Mouse (Mus musculus): ENCODE data around the gene Dab1. TPM values are rescaled to one million over a fixed set of nuclear protein-coding genes. Genes with fewer than 3 reads are reported as not detected.

The Dab1 gene
- polyA plus RNA-seq, 1 experiment, result 35.8 TPM

DNA sequence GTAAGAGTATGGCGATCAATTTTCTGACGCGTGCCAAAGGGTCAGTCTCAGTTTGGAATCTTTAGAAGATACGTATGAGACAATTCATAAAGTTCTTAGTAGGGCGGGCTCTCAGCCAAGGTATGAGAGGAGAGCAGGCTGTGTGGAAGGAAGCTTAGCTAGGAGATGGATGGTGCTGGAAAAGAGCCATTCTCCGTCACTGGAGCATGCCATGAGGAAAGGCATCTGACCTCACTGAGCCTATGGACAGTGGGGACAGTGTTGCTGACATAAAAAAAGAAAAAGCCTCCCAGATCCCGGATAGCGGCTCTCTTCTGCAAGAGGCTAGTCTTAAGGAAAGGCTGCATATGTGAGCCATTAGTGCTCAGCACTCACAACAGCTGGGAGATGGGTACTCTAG lies 579.5 kb downstream of the Dab1 start:
- no peak for TF ChIP-seq POLR2A (IDR thresholded peaks at IDR 0.05; ENCODE audit: borderline replicate concordance, insufficient read depth, low read length)
- TF ChIP-seq CTCF (IDR thresholded peaks at IDR 0.05; ENCODE audit: borderline replicate concordance, insufficient read depth, low read depth, low read length), result no peak
- no peaks in the 10 kb centered on the region; the same call in 1 of the 2 replicates for H3K4me1 ChIP-seq (ENCODE audit: control insufficient read depth, insufficient read depth, low read length)
- no peak overlapping the region for H3K4me3 ChIP-seq (replicated peaks; ENCODE audit: insufficient read depth, low read depth, low read length)
- H3K27me3 ChIP-seq (ENCODE audit: control insufficient read depth, insufficient read depth, low read length), result no peaks in the 10 kb centered on the region
- WGBS, result 40% methylated on average over 8 of the region's 8 CpGs
- H3K27ac ChIP-seq (ENCODE audit: insufficient read depth, low read length), result no peak overlapping the region
- no peak for DNase-seq

DNA sequence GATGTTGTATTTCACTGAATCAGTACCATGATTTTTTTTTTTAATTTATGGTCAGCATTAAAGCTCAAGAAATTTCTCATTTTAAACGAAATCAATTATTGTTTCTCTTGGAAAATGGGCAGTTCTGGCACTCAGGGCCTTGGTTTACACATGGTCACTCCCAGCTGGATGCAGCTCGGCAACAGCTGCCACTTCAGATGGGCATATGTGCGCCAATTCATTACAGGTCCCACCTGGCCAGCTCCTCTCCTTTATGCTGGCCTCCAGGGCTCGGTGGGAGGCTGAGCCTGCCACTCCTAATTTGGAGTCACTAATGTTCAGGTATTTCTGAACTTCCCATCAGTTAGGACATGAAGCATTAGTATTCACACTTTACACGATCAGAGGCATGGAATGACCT lies 582.5 kb downstream of the Dab1 start:
- Histone ChIP-seq H3K4me3 (replicated peaks; ENCODE audit: insufficient read depth, low read depth, low read length) (no peak overlapping the region), H3K27me3 (ENCODE audit: control insufficient read depth, insufficient read depth, low read length) (no peaks in the 10 kb centered on the region), H3K27ac (ENCODE audit: insufficient read depth, low read length) (no peak overlapping the region), H3K4me1 (ENCODE audit: control insufficient read depth, insufficient read depth, low read length) (peaks cover 7% of the 10 kb centered on the region)
- TF ChIP-seq POLR2A (IDR thresholded peaks at IDR 0.05; ENCODE audit: borderline replicate concordance, insufficient read depth, low read length) (no peak), CTCF (IDR thresholded peaks at IDR 0.05; ENCODE audit: borderline replicate concordance, insufficient read depth, low read depth, low read length) (no peak)
- WGBS, result 14% methylated on average over 5 of the region's 5 CpGs
- DNase-seq, result peak; percentile 44 to 57

DNA sequence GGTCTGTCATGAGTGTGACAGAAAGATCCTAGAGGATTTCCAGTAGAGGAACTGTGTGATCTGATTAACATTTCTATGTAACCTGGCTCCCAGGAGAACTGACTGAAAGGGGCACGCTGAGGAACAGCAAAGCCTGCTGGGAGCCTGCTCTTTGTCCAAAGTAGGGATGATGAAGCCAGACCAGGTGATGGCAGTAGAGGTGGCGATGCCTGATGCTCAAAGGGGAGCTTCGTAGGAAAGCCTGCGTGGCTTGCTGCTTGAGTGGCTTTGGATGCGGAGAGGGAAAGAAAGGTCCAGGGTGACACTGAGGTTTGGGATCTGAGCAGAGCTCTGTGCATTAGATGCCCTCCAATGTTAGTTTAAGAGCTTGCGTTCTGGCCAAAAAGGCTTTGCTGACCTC lies 584.9 kb downstream of the Dab1 start:
- DNase-seq, result peak; percentile 42 to 46
- 22% methylated on average over 6 of the region's 6 CpGs for WGBS
- peak overlapping the region; percentile 9 for H3K4me3 ChIP-seq (replicated peaks; ENCODE audit: insufficient read depth, low read depth, low read length)

DNA sequence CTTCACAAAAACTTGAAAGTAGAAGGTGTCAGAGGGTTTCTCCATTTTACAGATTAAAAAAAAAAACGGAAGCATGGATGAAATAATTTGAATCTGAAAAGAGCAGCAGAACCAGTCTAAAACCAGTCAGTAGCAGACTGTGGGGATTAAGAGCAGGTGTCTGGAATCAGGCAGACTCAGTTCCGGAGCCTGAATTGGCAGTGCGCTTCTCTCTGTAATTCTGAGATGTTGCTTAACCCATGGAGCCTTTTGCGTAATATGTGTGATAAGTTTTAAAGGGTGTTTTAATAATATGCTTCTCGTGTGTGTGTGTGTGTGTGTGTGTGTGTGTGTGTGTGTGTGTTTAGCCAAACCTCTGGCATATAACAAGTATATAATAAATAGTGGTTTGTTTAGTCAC lies 587.5 kb downstream of the Dab1 start:
- 82% methylated on average over 5 of the region's 5 CpGs for WGBS
- no peak overlapping the region for H3K4me3 ChIP-seq (replicated peaks; ENCODE audit: insufficient read depth, low read depth, low read length)

More for the DNA sequence above, 584.9 kb downstream of the Dab1 start:
- H3K4me1 ChIP-seq (ENCODE audit: control insufficient read depth, insufficient read depth, low read length), result peaks cover 7% of the 10 kb centered on the region
- H3K27me3 ChIP-seq (ENCODE audit: control insufficient read depth, insufficient read depth, low read length), result no peaks in the 10 kb centered on the region
- no peak for TF ChIP-seq POLR2A (IDR thresholded peaks at IDR 0.05; ENCODE audit: borderline replicate concordance, insufficient read depth, low read length)
- TF ChIP-seq CTCF (IDR thresholded peaks at IDR 0.05; ENCODE audit: borderline replicate concordance, insufficient read depth, low read depth, low read length), result peak; percentile 50
- no peak overlapping the region for H3K27ac ChIP-seq (ENCODE audit: insufficient read depth, low read length)

GRCm38 (mm10) chr4:104209081-104209480 lies 589.9 kb downstream of the Dab1 start:
- Histone ChIP-seq H3K27me3 (ENCODE audit: control insufficient read depth, insufficient read depth, low read length) (no peaks in the 10 kb centered on the region), H3K27ac (ENCODE audit: insufficient read depth, low read length) (no peak overlapping the region), H3K4me1 (ENCODE audit: control insufficient read depth, insufficient read depth, low read length) (peaks cover 3% of the 10 kb centered on the region; the same call in 1 of the 2 replicates), H3K4me3 (replicated peaks; ENCODE audit: insufficient read depth, low read depth, low read length) (no peak overlapping the region)
- WGBS, result 29% methylated on average over 2 of the region's 2 CpGs
- no peak for TF ChIP-seq POLR2A (IDR thresholded peaks at IDR 0.05; ENCODE audit: borderline replicate concordance, insufficient read depth, low read length)
- TF ChIP-seq CTCF (IDR thresholded peaks at IDR 0.05; ENCODE audit: borderline replicate concordance, insufficient read depth, low read depth, low read length), result no peak
- peak in 1 of 2 experiments; percentile 17 for DNase-seq

More for the DNA sequence above, 587.5 kb downstream of the Dab1 start:
- H3K27ac ChIP-seq (ENCODE audit: insufficient read depth, low read length), result no peak overlapping the region
- H3K4me1 ChIP-seq (ENCODE audit: control insufficient read depth, insufficient read depth, low read length), result peaks cover 7% of the 10 kb centered on the region
- no peak for DNase-seq
- no peaks in the 10 kb centered on the region for H3K27me3 ChIP-seq (ENCODE audit: control insufficient read depth, insufficient read depth, low read length)
- TF ChIP-seq CTCF (IDR thresholded peaks at IDR 0.05; ENCODE audit: borderline replicate concordance, insufficient read depth, low read depth, low read length), result no peak
- TF ChIP-seq POLR2A (IDR thresholded peaks at IDR 0.05; ENCODE audit: borderline replicate concordance, insufficient read depth, low read length), result no peak

- Histone ChIP-seq H3K27ac (ENCODE audit: insufficient read depth, low read length) (no peak overlapping the region), H3K27me3 (ENCODE audit: control insufficient read depth, insufficient read depth, low read length) (no peaks in the 10 kb centered on the region), H3K4me1 (ENCODE audit: control insufficient read depth, insufficient read depth, low read length) (no peaks in the 10 kb centered on the region), H3K4me3 (replicated peaks; ENCODE audit: insufficient read depth, low read depth, low read length) (no peak overlapping the region)
- 91% methylated on average over 1 of the region's 1 CpGs for WGBS
- no peak for DNase-seq
- TF ChIP-seq CTCF (IDR thresholded peaks at IDR 0.05; ENCODE audit: borderline replicate concordance, insufficient read depth, low read depth, low read length) (no peak), POLR2A (IDR thresholded peaks at IDR 0.05; ENCODE audit: borderline replicate concordance, insufficient read depth, low read length) (no peak)
Measured at GRCm38 (mm10) chr4:104210796-104211195, 591.6 kb downstream of the Dab1 start.

- Histone ChIP-seq H3K4me1 (ENCODE audit: control insufficient read depth, insufficient read depth, low read length) (no peaks in the 10 kb centered on the region), H3K27me3 (ENCODE audit: control insufficient read depth, insufficient read depth, low read length) (no peaks in the 10 kb centered on the region), H3K4me3 (replicated peaks; ENCODE audit: insufficient read depth, low read depth, low read length) (no peak overlapping the region), H3K27ac (ENCODE audit: insufficient read depth, low read length) (no peak overlapping the region)
- no peak for DNase-seq
- TF ChIP-seq CTCF (IDR thresholded peaks at IDR 0.05; ENCODE audit: borderline replicate concordance, insufficient read depth, low read depth, low read length), result no peak
- 68% methylated on average over 9 of the region's 9 CpGs for WGBS
Measured at GRCm38 (mm10) chr4:104211531-104212455, 592.6 kb downstream of the Dab1 start.

GRCm38 (mm10) chr4:104214724-104215123 lies 595.6 kb downstream of the Dab1 start:
- H3K4me3 ChIP-seq (replicated peaks; ENCODE audit: insufficient read depth, low read depth, low read length), result no peak overlapping the region

More at GRCm38 (mm10) chr4:104214724-104215123, 595.6 kb downstream of the Dab1 start:
- Histone ChIP-seq H3K27ac (ENCODE audit: insufficient read depth, low read length) (no peak overlapping the region), H3K27me3 (ENCODE audit: control insufficient read depth, insufficient read depth, low read length) (no peaks in the 10 kb centered on the region), H3K4me1 (ENCODE audit: control insufficient read depth, insufficient read depth, low read length) (no peaks in the 10 kb centered on the region)
- 64% methylated on average over 7 of the region's 7 CpGs for WGBS
- no peak for TF ChIP-seq POLR2A (IDR thresholded peaks at IDR 0.05; ENCODE audit: borderline replicate concordance, insufficient read depth, low read length)
- TF ChIP-seq CTCF (IDR thresholded peaks at IDR 0.05; ENCODE audit: borderline replicate concordance, insufficient read depth, low read depth, low read length), result no peak
- DNase-seq, result no peak
